Mouse (Mus musculus) hindbrain, embryonic 16.5 days (tissue): ENCODE measurements around the gene Dclre1a. TPM values are rescaled to one million over a fixed set of nuclear protein-coding genes. Genes with fewer than 3 reads are reported as not detected.
A peak's percentile ranks its signal among the peaks of the same experiment; 100 is the strongest.

Experiments
- ATAC-seq: fragments of 200-750 bp; cut with Nextera tagmentation; 2 replicates; pipeline ENCODE4 v1.8.0; 2017; ENCODE audit warnings: moderate TSS enrichment, moderate library complexity
- H3K27ac ChIP-seq: fragments of 300-500 bp; sonication (generic); 2 replicates; pipeline ENCODE4 v1.5.1; 2014; ENCODE audit warnings: low read depth, mild to moderate bottlenecking, control low read depth, low read length, moderate library complexity
- H3K27me3 ChIP-seq: fragments of 300-500 bp; sonication (generic); replicated peaks from 2 replicates; pipeline ENCODE4 v1.6.1; 2014; ENCODE audit warnings: low read length; ENCODE audit not compliant: control insufficient read depth, insufficient read depth
- H3K36me3 ChIP-seq: fragments of 300-500 bp; sonication (generic); 2 replicates; pipeline ENCODE4 v1.6.1; 2014; ENCODE audit warnings: mild to moderate bottlenecking, low read length, moderate library complexity, mixed read lengths; ENCODE audit not compliant: control insufficient read depth, insufficient read depth
- H3K4me1 ChIP-seq: fragments of 300-500 bp; sonication (generic); 2 replicates; pipeline ENCODE4 v1.6.1; 2014; ENCODE audit warnings: low read depth, low read length; ENCODE audit not compliant: control insufficient read depth, insufficient read depth
- H3K4me2 ChIP-seq: fragments of 300-500 bp; sonication (generic); 2 replicates; pipeline ENCODE4 v1.6.1; 2014; ENCODE audit warnings: mild to moderate bottlenecking, low read length, control low read depth, moderate library complexity
- H3K4me3 ChIP-seq: fragments of 300-500 bp; sonication (generic); 2 replicates; pipeline ENCODE4 v1.5.1; 2014; ENCODE audit warnings: mild to moderate bottlenecking, low read length, control low read depth, moderate library complexity
- H3K9ac ChIP-seq: fragments of 300-500 bp; sonication (generic); 2 replicates; pipeline ENCODE4 v1.6.1; 2014; ENCODE audit warnings: low read depth, mild to moderate bottlenecking, control low read depth, low read length, moderate library complexity
- H3K9me3 ChIP-seq: fragments of 300-500 bp; sonication (generic); 2 replicates; pipeline ENCODE4 v1.6.1; 2014; ENCODE audit warnings: mild to moderate bottlenecking, low read length, moderate library complexity; ENCODE audit not compliant: control insufficient read depth
- WGBS: fragments of 180-500 bp; shearing (Covaris S2); extraction: QIAGEN DNeasy Blood & Tissue Kit; methylation state at CpG from one replicate; pipeline ENCODE4 v1.1.7; 2014; 5-methylcytosine and 5-hydroxymethylcytosine counted together
- polyA plus RNA-seq: library from polyadenylated mRNA; unstranded; fragments of >200 nt; fragmentation: Nextera tagmentation; extraction: Ambion mirVana; gene quantifications from 2 replicates; pipeline ENCODE4 v1.2.1, GENCODE M21; 2015

The Dclre1a gene
- polyA plus RNA-seq, 1 experiment from 2014 or later, result 8.5 TPM

- Histone ChIP-seq H3K9me3 (no peaks in the 10 kb centered on the region), H3K4me1 (no peaks in the 10 kb centered on the region), H3K9ac (no peak overlapping the region), H3K27me3 (no peaks in the 10 kb centered on the region), H3K27ac (no peak overlapping the region), H3K4me3 (no peak overlapping the region), H3K36me3 (no peaks in the 10 kb centered on the region), H3K4me2 (no peak overlapping the region)
- ATAC-seq, result no peak
- 92% methylated on average over 9 of the region's 9 CpGs for WGBS
These were observed 14.6 kb upstream of the Dclre1a start for GRCm38 (mm10) chr19:56562433-56563138.

DNA sequence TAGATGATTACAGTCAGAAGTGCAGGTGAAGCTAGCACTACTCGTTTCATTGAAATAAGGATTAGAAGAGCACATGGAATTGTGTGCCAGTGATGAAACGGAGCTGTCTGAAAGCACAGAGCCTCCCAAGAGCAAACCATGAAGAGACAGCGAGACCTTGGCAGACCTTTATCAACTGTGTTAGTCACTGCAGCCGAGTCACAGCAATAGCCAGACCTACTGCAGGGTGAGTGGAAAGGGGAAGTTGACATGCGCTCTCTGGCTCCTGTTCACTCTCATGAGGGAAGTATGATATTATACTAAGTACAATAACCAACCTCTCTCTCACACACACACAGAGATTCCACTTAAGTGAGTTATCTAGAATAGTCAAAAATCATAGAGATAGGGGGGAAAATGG is 8.0 kb upstream of the Dclre1a start:
- Histone ChIP-seq H3K9ac (no peak overlapping the region), H3K36me3 (peaks cover 20% of the 10 kb centered on the region), H3K4me2 (no peak overlapping the region), H3K4me1 (no peaks in the 10 kb centered on the region), H3K27me3 (no peaks in the 10 kb centered on the region), H3K27ac (no peak overlapping the region), H3K4me3 (no peak overlapping the region), H3K9me3 (no peaks in the 10 kb centered on the region)
- no peak for ATAC-seq
- WGBS, result 83% methylated on average over 5 of the region's 5 CpGs

- no peaks in the 10 kb centered on the region for H3K9me3 ChIP-seq
- H3K36me3 ChIP-seq, result peaks cover 20% of the 10 kb centered on the region
- H3K4me1 ChIP-seq, result peaks cover 11% of the 10 kb centered on the region
- no peak overlapping the region for H3K9ac ChIP-seq
- no peaks in the 10 kb centered on the region for H3K27me3 ChIP-seq
- no peak overlapping the region for H3K4me2 ChIP-seq
- no peak overlapping the region for H3K4me3 ChIP-seq
- ATAC-seq, result no peak
- no peak overlapping the region for H3K27ac ChIP-seq
- 93% methylated on average over 3 of the region's 3 CpGs for WGBS
These were observed 5.2 kb upstream of the Dclre1a start for GRCm38 (mm10) chr19:56553177-56553576.

DNA sequence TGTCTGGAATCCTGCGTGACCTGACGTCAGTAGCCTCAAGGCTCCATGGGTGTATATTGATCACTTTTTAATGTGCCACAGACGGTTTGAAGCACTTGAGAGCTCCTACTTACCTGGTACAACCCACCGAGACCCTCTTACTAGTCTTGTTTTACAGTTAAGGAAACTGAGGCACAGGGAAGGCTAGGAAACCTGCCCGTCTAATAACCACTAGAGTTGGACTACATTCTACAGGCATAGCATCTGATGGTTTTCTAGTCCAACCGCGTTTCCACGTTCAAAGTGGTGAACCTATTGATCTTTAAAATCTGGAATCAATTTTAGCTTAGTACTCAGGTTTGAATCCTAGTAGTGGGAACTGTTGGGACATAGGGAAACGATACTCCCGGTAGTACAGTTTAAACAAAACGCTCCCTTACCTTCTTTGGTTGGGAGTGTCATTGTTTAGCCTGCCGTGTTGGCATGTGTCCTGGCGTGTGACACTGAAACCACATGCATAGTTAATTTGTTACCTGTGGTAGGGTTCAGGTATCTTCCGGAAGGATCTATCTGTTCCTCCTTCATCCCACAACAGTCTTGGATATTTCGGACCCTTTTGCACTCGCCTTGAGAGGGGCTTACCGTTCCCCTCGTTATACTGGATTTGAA is 1.1 kb upstream of the Dclre1a start:
- Histone ChIP-seq H3K9me3 (no peaks in the 10 kb centered on the region), H3K9ac (peak overlapping the region; percentile 93), H3K4me1 (peaks cover 16% of the 10 kb centered on the region), H3K36me3 (peaks cover 20% of the 10 kb centered on the region), H3K27me3 (no peaks in the 10 kb centered on the region), H3K27ac (peak overlapping the region; percentile 84), H3K4me2 (peak overlapping the region; percentile 89), H3K4me3 (peak overlapping the region; percentile 91)
- WGBS, result 29% methylated on average over 18 of the region's 18 CpGs
- ATAC-seq, result no peak; the same call in 1 of the 2 replicates

- Histone ChIP-seq H3K4me1 (peaks cover 16% of the 10 kb centered on the region), H3K27me3 (no peaks in the 10 kb centered on the region), H3K36me3 (peaks cover 17% of the 10 kb centered on the region), H3K4me3 (peak within 1 kb of the TSS; percentile 91), H3K4me2 (peak within 1 kb of the TSS; percentile 89), H3K9me3 (no peaks in the 10 kb centered on the region), H3K27ac (peak within 1 kb of the TSS; percentile 84), H3K9ac (peak within 1 kb of the TSS; percentile 93)
- WGBS, result under 1% methylated on average over 69 of the region's 69 CpGs
- ATAC-seq, result peak; percentile 89
These were observed 409 bp upstream of the Dclre1a start, which contains the start of gene Nhlrc2 for GRCm38 (mm10) chr19:56548230-56549032. TSS of gene Nhlrc2 (plus strand) at chr19:56548261.

- Histone ChIP-seq H3K9me3 (no peaks in the 10 kb centered on the region), H3K4me2 (no peak overlapping the region), H3K4me3 (no peak overlapping the region), H3K9ac (no peak overlapping the region), H3K27me3 (no peaks in the 10 kb centered on the region), H3K4me1 (peaks cover 16% of the 10 kb centered on the region), H3K36me3 (no peaks in the 10 kb centered on the region), H3K27ac (no peak overlapping the region)
- no peak for ATAC-seq
These were observed 2.0 kb downstream of the Dclre1a start for GRCm38 (mm10) chr19:56546031-56546430.

DNA sequence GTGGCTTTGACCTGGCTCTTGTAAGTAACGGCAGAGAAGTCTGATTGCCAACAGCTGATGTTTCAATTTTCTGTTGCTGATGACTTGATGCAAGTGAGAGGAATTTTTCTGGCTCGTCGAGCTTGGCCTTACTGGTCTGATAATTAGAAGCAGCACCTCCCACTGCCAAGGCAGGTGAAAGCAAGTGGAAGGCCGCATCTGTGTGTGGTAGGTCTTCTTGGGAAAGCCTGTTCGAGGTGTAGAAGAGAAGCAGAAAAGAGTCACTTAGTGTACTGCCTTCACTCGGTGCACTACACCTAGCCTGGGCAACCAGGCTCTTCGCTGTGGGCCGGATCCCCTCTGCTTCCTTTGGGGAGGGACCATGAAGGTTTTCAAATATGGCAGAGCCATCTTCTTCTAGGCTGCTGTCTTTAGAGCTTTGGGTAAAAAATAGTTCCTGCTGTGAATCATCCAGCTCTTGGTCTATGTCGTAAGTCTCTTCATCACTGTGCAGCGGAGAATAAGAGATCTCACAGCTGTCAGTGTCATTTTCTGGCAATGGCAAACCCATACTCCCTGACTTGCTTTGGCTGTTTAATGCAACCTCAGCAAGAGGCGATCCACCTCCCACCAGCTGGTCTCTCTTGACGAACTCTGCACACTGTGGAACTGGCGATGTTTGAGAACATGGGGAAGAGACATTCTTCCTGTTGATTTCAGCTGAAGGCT is 3.2 kb downstream of the Dclre1a start:
- H3K4me1 ChIP-seq, result peaks cover 11% of the 10 kb centered on the region
- 93% methylated on average over 13 of the region's 13 CpGs for WGBS
- H3K27me3 ChIP-seq, result no peaks in the 10 kb centered on the region
- H3K27ac ChIP-seq, result no peak overlapping the region
- no peak overlapping the region for H3K4me3 ChIP-seq
- no peak overlapping the region for H3K4me2 ChIP-seq
- no peak overlapping the region for H3K9ac ChIP-seq
- no peaks in the 10 kb centered on the region for H3K36me3 ChIP-seq
- H3K9me3 ChIP-seq, result no peaks in the 10 kb centered on the region
- ATAC-seq, result no peak

DNA sequence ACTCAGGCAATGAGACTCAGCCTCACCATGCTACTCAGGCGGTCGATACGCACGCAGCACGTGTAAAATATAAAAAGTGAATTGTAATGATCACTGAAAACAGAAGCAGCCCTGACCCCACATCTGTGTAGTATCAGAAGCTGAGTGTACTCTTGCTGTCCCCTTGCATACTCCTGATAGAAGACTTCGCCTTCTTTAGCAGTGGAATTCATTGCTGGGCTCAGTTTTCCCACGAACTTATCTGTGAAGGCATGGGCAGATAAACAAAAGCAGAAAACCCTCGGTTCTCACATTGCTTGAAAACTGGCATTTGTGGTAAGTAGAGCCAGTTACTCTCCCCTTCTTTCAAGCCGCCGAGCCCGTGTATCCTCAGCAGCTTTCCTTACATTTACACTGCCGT is 4.7 kb downstream of the Dclre1a start:
- Histone ChIP-seq H3K9me3 (no peaks in the 10 kb centered on the region), H3K36me3 (no peaks in the 10 kb centered on the region; the same call in 1 of the 2 replicates), H3K4me2 (no peak overlapping the region), H3K9ac (no peak overlapping the region), H3K4me1 (peaks cover 5% of the 10 kb centered on the region), H3K27me3 (no peaks in the 10 kb centered on the region), H3K4me3 (no peak overlapping the region), H3K27ac (no peak overlapping the region)
- ATAC-seq, result no peak
- 92% methylated on average over 12 of the region's 12 CpGs for WGBS
